Mouse (Mus musculus): ENCODE data around the gene Magea6. TPM values are rescaled to one million over a fixed set of nuclear protein-coding genes. Genes with fewer than 3 reads are reported as not detected.
"Not testable (repeated sequence)": the region's sequence is repeated elsewhere in the genome, so short reads cannot be mapped to it uniquely, and the experiment has no call there.

Magea6 gene
- not detected in 2 replicates for total RNA-seq (2017)

DNA sequence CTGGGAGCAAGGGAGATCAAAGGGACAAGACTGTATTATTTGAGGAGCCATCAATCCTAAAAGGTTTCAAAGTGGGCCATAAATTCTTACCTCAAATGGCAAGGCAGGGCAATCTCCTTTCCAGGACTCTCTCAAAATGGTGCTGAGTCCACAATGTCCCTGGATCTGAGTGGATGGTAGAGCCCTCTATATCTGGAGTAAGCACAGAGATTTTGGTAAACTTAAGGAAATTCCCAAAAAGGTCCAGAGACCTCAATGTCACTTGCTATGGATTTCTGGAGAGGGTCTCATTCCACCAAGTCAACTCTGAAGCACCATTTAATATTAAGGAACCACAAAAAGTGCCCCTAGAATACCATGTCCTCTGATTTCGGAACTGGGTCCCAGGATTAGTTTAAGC, at the start of gene Magea6:
TSS of gene Magea6 (minus strand) at position 101 of the 400 bp plus-strand sequence.
- ATAC-seq (ENCODE audit: extremely low read depth, insufficient number of reproducible peaks, low FRiP score, poor library complexity, severe bottlenecking): not testable (repeated sequence)

GRCm38 (mm10) chrX:154949405-154949804, 13.6 kb upstream of the Magea6 start, which contains the start of gene Magea3:
Gene Magea3, minus strand, starts transcription at chrX:154949505.
- not testable (repeated sequence) for ATAC-seq (ENCODE audit: extremely low read depth, insufficient number of reproducible peaks, low FRiP score, poor library complexity, severe bottlenecking)

- ATAC-seq (ENCODE audit: extremely low read depth, insufficient number of reproducible peaks, low FRiP score, poor library complexity, severe bottlenecking): not testable (repeated sequence)
Observed at GRCm38 (mm10) chrX:154890167-154890566, 45.6 kb downstream of the Magea6 start, which contains the start of gene Cldn34b1. Gene Cldn34b1, minus strand, starts transcription at chrX:154890267.

Other genes with a start within 250 kb of the Magea6 start
- gene Cldn34b1, start 45.7 kb downstream of the Magea6 start, total RNA-seq (2017): not detected in 2 replicates
- gene Magea3, start 13.5 kb upstream of the Magea6 start, total RNA-seq (2017): not detected in 2 replicates
- gene Magea8, start 59.9 kb upstream of the Magea6 start, total RNA-seq (2017): not detected in 2 replicates
- gene Magea5, start 127.2 kb upstream of the Magea6 start, total RNA-seq (2017): not detected in 2 replicates
- gene Magea1, start 153.8 kb upstream of the Magea6 start, total RNA-seq (2017): not detected in 2 replicates
- not detected in 2 replicates for gene Magea2, start 157.7 kb upstream of the Magea6 start, total RNA-seq (2017)
- not detected in 2 replicates for gene Cldn34b2, start 192.4 kb upstream of the Magea6 start, total RNA-seq (2017)

Data from neutrophil, adult 5-6 weeks (primary cell).